Mouse (Mus musculus): ENCODE results near the gene Glis3. TPM values are rescaled to one million over a fixed set of nuclear protein-coding genes. Genes with fewer than 3 reads are reported as not detected.

The Glis3 gene
- total and polyA plus RNA-seq, 2 experiments from 2014 or later = 1.8 to 16.2 TPM

GRCm38 (mm10) chr19:28531750-28532149 lies 148.1 kb downstream of the Glis3 start:
- no peak overlapping the region for H3K4me2 ChIP-seq (ENCODE audit: low read depth, low read length)
- ATAC-seq (no peak), DNase-seq (ENCODE audit: low spot score) (no peak)
- no peak for TF ChIP-seq CTCF (IDR thresholded peaks at IDR 0.05; ENCODE audit: low read depth)
- H3K9me3 ChIP-seq (ENCODE audit: low read length) = no peaks in the 10 kb centered on the region
- no peaks in the 10 kb centered on the region for H3K36me3 ChIP-seq (ENCODE audit: insufficient read depth, low read length)
- 0 out of 2 replicates have a peak, but pooled peaks cover 3% of the 10 kb centered on the region for H3K4me1 ChIP-seq (ENCODE audit: insufficient read depth, low read length)
- no peaks in the 10 kb centered on the region for H3K27me3 ChIP-seq (ENCODE audit: insufficient read depth, low read length)
- no peak overlapping the region for H3K9ac ChIP-seq (replicated peaks; ENCODE audit: low read length)
- no peak overlapping the region for H3K4me3 ChIP-seq (ENCODE audit: low read length)
- H3K27ac ChIP-seq = no peak overlapping the region
- WGBS = 89% methylated on average over 9 of the region's 9 CpGs

GRCm38 (mm10) chr19:28530846-28531245 lies 149.0 kb downstream of the Glis3 start:
- Histone ChIP-seq H3K4me3 (ENCODE audit: low read length) (no peak overlapping the region), H3K9ac (replicated peaks; ENCODE audit: low read length) (no peak overlapping the region), H3K36me3 (ENCODE audit: insufficient read depth, low read length) (no peaks in the 10 kb centered on the region), H3K4me1 (ENCODE audit: insufficient read depth, low read length) (0 out of 2 replicates have a peak, but pooled peaks cover 3% of the 10 kb centered on the region), H3K4me2 (ENCODE audit: low read depth, low read length) (no peak overlapping the region), H3K27me3 (ENCODE audit: insufficient read depth, low read length) (no peaks in the 10 kb centered on the region), H3K9me3 (ENCODE audit: low read length) (no peaks in the 10 kb centered on the region), H3K27ac (no peak overlapping the region)
- TF ChIP-seq CTCF (IDR thresholded peaks at IDR 0.05; ENCODE audit: low read depth) = peak; percentile 63
- DNase-seq (ENCODE audit: low spot score) (no peak), ATAC-seq (no peak)
- WGBS = 74% methylated on average over 10 of the region's 10 CpGs

GRCm38 (mm10) chr19:28529006-28529405 lies 150.9 kb downstream of the Glis3 start:
- peak; percentile 11 for DNase-seq (ENCODE audit: low spot score)
- H3K9me3 ChIP-seq (ENCODE audit: low read length) = no peaks in the 10 kb centered on the region
- 65% methylated on average over 13 of the region's 13 CpGs for WGBS
- peak overlapping the region; percentile 24; the same call in 1 of the 2 replicates for H3K4me2 ChIP-seq (ENCODE audit: low read depth, low read length)
- H3K36me3 ChIP-seq (ENCODE audit: insufficient read depth, low read length) = no peaks in the 10 kb centered on the region
- no peak overlapping the region for H3K9ac ChIP-seq (replicated peaks; ENCODE audit: low read length)
- no peak for ATAC-seq
- H3K4me3 ChIP-seq (ENCODE audit: low read length) = no peak overlapping the region
- H3K4me1 ChIP-seq (ENCODE audit: insufficient read depth, low read length) = 0 out of 2 replicates have a peak, but pooled peaks cover 3% of the 10 kb centered on the region
- H3K27ac ChIP-seq = 0 out of 2 replicates have a peak overlapping the region, but pooled peaks have one; percentile 2
- H3K27me3 ChIP-seq (ENCODE audit: insufficient read depth, low read length) = no peaks in the 10 kb centered on the region
- TF ChIP-seq CTCF (IDR thresholded peaks at IDR 0.05; ENCODE audit: low read depth) = no peak

GRCm38 (mm10) chr19:28527446-28527845 lies 152.4 kb downstream of the Glis3 start:
- ATAC-seq = no peak
- Histone ChIP-seq H3K4me2 (ENCODE audit: low read depth, low read length) (no peak overlapping the region), H3K9ac (replicated peaks; ENCODE audit: low read length) (no peak overlapping the region), H3K4me3 (ENCODE audit: low read length) (no peak overlapping the region), H3K9me3 (ENCODE audit: low read length) (no peaks in the 10 kb centered on the region), H3K4me1 (ENCODE audit: insufficient read depth, low read length) (0 out of 2 replicates have a peak, but pooled peaks cover 3% of the 10 kb centered on the region), H3K27ac (no peak overlapping the region), H3K27me3 (ENCODE audit: insufficient read depth, low read length) (no peaks in the 10 kb centered on the region), H3K36me3 (ENCODE audit: insufficient read depth, low read length) (no peaks in the 10 kb centered on the region)
- no peak for TF ChIP-seq CTCF (IDR thresholded peaks at IDR 0.05; ENCODE audit: low read depth)
- WGBS = 94% methylated on average over 5 of the region's 5 CpGs
- DNase-seq (ENCODE audit: low spot score) = no peak

GRCm38 (mm10) chr19:28525331-28525730 lies 154.5 kb downstream of the Glis3 start:
- Histone ChIP-seq H3K36me3 (ENCODE audit: insufficient read depth, low read length) (no peaks in the 10 kb centered on the region), H3K4me2 (ENCODE audit: low read depth, low read length) (no peak overlapping the region), H3K27me3 (ENCODE audit: insufficient read depth, low read length) (no peaks in the 10 kb centered on the region), H3K27ac (no peak overlapping the region), H3K4me1 (ENCODE audit: insufficient read depth, low read length) (0 out of 2 replicates have a peak, but pooled peaks cover 3% of the 10 kb centered on the region), H3K9ac (replicated peaks; ENCODE audit: low read length) (no peak overlapping the region), H3K9me3 (ENCODE audit: low read length) (no peaks in the 10 kb centered on the region), H3K4me3 (ENCODE audit: low read length) (no peak overlapping the region)
- WGBS = 81% methylated on average over 3 of the region's 3 CpGs
- ATAC-seq (no peak), DNase-seq (ENCODE audit: low spot score) (no peak)
- no peak for TF ChIP-seq CTCF (IDR thresholded peaks at IDR 0.05; ENCODE audit: low read depth)

GRCm38 (mm10) chr19:28522289-28522688 lies 157.6 kb downstream of the Glis3 start:
- H3K4me1 ChIP-seq (ENCODE audit: insufficient read depth, low read length) = no peaks in the 10 kb centered on the region
- H3K27ac ChIP-seq = no peak overlapping the region
- ATAC-seq (no peak), DNase-seq (ENCODE audit: low spot score) (no peak)
- H3K36me3 ChIP-seq (ENCODE audit: insufficient read depth, low read length) = no peaks in the 10 kb centered on the region
- H3K4me2 ChIP-seq (ENCODE audit: low read depth, low read length) = no peak overlapping the region
- no peak for TF ChIP-seq CTCF (IDR thresholded peaks at IDR 0.05; ENCODE audit: low read depth)
- no peak overlapping the region for H3K4me3 ChIP-seq (ENCODE audit: low read length)
- no peaks in the 10 kb centered on the region for H3K9me3 ChIP-seq (ENCODE audit: low read length)
- no peak overlapping the region for H3K9ac ChIP-seq (replicated peaks; ENCODE audit: low read length)
- 79% methylated on average over 3 of the region's 3 CpGs for WGBS
- no peaks in the 10 kb centered on the region for H3K27me3 ChIP-seq (ENCODE audit: insufficient read depth, low read length)

GRCm38 (mm10) chr19:28520761-28521181 lies 159.1 kb downstream of the Glis3 start:
- H3K36me3 ChIP-seq (ENCODE audit: insufficient read depth, low read length) = no peaks in the 10 kb centered on the region
- H3K27ac ChIP-seq = no peak overlapping the region
- no peak overlapping the region for H3K4me2 ChIP-seq (ENCODE audit: low read depth, low read length)
- WGBS = 68% methylated on average over 6 of the region's 6 CpGs
- no peaks in the 10 kb centered on the region for H3K9me3 ChIP-seq (ENCODE audit: low read length)
- no peak overlapping the region for H3K4me3 ChIP-seq (ENCODE audit: low read length)
- H3K4me1 ChIP-seq (ENCODE audit: insufficient read depth, low read length) = no peaks in the 10 kb centered on the region
- no peak overlapping the region for H3K9ac ChIP-seq (replicated peaks; ENCODE audit: low read length)
- DNase-seq (ENCODE audit: low spot score) (no peak), ATAC-seq (no peak)
- H3K27me3 ChIP-seq (ENCODE audit: insufficient read depth, low read length) = no peaks in the 10 kb centered on the region
- TF ChIP-seq CTCF (IDR thresholded peaks at IDR 0.05; ENCODE audit: low read depth) = no peak

Measured in hindbrain, postnatal 0 days (tissue).